Mouse (Mus musculus) yolk sac, embryonic 10.5 days (tissue): Measurements from ENCODE around the gene Rnf157.
A peak's percentile ranks its signal among the peaks of the same experiment; 100 is the strongest.
"Not testable (repeated sequence)": the region's sequence is repeated elsewhere in the genome, so short reads cannot be mapped to it uniquely, and the experiment has no call there.

Experiments used
- DNase-seq: peaks from one replicate; pipeline ENCODE4 v3.0.0-alpha.2; 2017; ENCODE audit warnings: low spot score

Gene Rnf157

DNA sequence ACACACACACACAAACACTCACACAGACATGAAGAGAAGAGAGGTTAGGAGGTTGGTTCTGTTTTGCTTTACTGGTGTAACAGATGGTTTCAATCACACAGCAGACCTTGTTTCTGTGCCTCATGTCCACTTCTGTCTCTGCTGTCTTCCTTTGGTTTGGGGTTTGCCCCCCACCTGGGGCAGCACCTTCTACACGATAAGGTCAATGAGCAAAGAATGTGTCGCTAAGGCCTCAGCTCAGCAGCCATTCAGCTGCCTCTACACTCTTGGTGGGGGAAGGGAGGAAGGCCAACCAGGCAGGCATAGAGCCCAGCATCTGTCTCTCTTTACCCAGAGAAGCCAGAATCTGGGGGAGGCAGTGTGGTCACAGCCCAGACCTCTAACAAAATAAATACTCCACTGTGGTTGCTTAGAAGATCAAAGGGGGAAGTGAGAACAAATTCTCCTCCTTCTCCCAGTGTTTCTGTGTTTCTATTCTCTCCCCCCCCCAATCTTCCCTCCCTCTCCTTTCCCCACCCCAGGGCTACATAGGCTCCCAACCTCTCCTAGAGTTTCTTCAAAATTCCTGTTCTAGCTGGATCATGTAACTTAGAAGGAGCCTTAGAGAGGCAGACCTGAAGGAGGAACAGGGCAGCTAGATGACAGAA is 5.5 kb upstream of the Rnf157 start:
- peak; percentile 17 for DNase-seq

DNA sequence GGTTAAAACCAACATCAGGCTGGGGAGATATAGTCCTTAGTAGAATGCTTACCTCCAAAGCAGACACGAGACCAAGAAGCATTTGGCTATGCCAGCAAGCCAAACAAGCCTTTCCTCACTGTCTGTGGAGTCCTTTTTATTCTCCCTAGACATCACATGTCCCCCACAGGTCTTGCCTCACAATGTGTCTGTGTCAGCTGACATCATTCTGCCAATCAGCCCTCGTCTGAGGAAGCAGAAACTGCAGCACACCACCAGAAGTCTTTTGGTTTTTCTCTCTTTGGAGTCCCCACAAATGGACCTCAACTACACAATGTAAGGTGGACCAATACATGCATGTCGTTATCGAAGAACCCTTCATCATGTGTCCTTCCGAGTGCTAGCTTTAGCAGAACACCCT is 4.2 kb upstream of the Rnf157 start:
- DNase-seq: no peak

- DNase-seq: no peak
Measured at GRCm38 (mm10) chr11:116416196-116416943, 3.5 kb upstream of the Rnf157 start.

DNA sequence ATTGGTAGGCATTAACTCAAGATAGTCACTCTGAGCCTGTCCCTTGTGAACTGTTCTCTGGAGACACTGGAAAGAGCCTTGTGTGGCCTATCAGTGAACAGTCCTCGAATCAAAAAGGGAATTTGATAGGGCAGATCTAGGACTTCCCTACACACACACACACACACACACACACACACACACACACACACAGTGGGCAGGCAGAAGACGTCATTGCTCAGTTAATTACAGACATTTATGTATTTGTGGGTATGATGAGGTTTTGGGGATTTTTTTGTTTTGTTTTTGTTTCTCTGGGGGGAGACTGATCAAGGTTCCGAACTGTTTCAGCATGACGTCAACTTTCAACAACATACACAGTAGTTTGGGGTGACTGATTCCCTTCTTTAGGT is 795 bp upstream of the Rnf157 start:
- DNase-seq: no peak

- DNase-seq: peak; percentile 19
Measured at GRCm38 (mm10) chr11:116412028-116412827, 604 bp downstream of the Rnf157 start.

DNA sequence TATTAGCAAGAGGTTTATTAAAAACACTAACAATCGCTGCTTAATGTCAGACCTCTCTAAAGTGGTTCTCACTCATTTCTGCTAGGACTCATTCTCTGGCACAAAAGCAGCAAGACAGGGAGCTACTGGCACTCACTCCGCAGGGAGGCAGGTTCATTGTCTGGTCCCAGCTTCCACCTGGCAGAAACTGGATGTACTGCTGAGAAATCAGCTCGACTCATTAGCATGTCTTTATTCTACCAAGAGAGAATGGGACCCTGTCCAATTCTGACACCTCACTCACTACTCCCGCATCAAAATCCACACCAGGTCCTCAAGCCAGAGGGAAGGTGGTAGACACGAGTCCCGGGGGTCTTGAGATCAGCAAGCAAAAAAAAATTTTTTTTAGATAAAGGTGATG is 1.2 kb downstream of the Rnf157 start:
- DNase-seq: no peak

DNA sequence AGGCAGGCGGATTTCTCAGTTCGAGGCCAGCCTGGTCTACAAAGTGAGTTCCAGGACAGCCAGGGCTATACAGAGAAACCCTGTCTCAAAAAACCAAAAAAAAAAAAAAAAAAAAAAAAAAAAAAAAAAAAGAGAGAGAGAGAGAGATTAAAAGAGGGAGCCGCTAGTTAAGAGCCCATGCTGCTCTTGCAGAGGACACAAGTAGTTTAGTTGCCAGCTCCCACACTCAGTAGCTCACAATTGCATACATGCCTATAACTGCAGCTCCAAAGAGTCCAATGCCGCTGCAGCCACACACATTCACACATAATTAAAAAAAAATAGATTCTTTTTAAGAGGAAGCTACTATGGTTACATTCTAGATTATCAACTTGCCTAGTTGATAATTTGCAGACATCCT is 2.4 kb downstream of the Rnf157 start:
- DNase-seq: not testable (repeated sequence)

DNA sequence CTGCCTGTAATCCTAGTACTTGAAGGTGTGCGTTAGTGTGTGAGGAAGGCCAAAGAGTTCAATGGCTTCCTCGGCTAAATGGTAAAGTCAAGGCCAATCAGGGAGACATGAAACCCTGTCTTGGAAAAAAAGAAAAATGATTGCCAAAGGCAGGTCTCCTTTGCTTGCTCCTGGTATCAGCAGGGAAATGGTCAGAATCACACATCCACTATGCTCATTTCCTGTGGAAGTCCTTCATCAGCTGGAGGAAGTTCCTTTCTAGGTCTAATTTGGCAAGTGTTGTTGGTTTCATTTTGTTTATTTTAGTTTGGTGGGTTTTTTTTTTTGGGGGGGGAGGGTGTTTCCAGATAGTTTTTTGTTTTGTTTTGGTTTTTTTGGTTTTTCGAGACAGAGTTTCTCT is 3.8 kb downstream of the Rnf157 start:
- no peak for DNase-seq

GRCm38 (mm10) chr11:116406231-116406728 is 6.6 kb downstream of the Rnf157 start:
- no peak for DNase-seq

- DNase-seq: no peak
Measured at GRCm38 (mm10) chr11:116405601-116406000, 7.2 kb downstream of the Rnf157 start.

DNA sequence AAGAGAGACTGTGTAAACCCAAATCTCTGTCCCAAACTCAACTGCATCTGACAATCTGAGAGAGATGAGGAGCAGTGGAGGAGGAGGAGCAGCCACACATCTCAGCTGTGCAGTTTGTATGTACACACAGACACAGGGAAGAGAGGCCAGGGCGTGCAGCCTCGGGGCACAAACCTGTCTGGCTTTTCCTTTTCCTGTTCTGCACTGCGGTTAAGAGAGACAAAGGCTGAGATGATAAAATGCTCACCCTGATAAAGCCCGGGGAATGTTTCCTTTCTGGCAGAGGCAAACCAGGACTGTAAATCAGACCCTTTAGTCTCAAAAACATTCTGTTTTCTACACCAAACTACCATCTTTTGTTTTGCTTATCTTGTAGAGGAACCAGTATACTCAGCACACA is 12.3 kb downstream of the Rnf157 start:
- no peak for DNase-seq

- DNase-seq: no peak
Measured at GRCm38 (mm10) chr11:116398348-116398677, 14.5 kb downstream of the Rnf157 start.

DNA sequence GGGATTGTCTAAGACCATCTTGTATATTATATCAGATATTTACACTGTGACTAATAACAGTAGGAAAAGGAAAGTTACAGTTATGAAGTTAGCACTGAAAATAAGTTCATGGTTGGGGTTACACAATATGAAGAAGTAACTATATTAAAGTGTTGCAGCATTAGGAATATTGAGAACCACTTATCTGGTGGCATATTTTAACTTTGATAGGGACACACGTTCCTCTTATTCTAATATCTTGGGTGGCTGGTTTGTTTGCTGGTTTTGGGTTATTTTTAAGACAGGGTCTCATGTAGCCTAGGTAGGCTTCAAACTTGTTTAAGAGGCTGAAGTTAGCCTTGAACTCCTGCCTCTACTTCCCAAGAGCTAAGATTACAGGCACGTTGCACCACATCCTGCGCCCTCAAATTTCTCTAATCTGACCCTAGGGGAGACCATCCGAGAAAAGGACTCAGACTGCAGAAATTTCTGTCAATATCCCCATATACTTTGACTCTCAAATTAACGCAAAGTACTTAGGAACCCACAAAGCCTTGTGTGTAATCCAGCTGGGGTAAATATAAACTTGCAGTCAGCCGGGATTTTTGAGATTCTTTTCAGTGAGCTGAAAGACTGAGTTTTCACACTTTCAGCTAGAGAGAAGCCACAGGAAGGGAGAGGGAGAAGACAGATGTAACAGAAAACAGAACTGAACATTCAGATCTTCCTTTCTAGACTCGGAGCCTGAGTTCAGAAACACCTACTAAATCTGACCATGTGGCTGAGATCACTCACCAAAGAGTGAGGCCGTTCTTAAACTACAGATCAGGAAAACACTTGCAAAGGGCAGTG is 15.1 kb downstream of the Rnf157 start:
- DNase-seq: no peak

GRCm38 (mm10) chr11:116396934-116397330 is 15.9 kb downstream of the Rnf157 start:
- no peak for DNase-seq

DNA sequence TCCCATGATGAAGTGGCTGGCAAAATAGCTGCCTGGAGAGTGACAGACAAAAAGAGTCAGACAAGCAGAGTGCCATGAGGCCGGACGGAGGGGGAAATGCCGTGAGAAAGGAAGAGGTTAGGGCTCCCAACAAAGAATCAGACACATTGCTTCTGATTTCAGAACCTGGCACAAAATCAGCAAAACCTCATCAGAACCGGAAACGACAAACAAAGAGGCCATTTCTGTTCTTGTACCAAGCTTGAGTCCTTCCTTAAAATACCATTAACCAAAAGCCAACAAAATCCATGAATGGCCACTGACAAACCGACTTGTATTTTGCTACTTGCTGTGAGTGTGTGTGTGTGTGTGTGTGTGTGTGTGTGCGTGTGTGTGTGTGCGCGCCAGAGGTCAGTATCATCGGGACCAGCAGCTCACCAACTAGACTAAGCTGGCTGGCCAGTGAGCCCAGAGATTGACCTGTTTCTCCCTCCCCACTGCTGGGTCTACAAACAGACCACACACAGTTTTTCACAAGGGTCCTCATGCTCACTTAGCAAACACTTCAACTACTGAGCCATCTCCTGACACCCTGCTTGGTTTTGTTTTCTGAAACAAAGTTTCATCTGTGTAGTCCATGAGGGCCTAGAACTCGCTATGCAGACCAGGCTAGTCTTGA is 16.4 kb downstream of the Rnf157 start:
- DNase-seq: no peak

GRCm38 (mm10) chr11:116394769-116395168 is 18.1 kb downstream of the Rnf157 start:
- no peak for DNase-seq

DNA sequence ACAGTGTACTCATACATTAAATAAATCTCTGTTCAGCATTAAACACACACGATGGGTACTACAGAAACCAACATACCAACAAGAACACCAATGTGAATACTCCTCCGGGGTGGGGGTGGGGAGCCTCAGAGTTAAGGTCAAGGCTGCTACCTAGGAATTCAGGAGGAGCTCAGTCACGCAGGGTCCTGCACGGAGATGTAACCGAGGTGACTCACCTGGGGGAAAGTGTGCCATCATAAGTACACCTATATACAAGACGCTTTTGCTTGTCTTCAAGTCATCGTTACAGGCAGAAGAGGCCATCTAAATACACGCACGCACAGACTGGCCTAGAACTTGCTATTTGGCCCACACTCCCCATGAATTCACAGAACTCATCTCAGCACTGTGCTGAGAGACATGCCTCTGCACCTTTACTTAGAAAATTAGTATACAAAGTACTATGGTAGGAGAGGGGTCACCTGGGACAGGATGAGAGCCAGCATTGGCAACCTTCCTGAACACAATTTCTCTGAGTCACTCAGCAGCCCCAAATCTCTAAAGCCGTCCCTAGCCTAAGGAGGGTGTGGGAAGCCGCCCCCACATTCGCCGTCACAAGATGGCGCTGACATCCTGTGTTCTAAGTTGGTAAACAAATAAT is 23.9 kb downstream of the Rnf157 start:
- DNase-seq: peak; percentile 29

DNA sequence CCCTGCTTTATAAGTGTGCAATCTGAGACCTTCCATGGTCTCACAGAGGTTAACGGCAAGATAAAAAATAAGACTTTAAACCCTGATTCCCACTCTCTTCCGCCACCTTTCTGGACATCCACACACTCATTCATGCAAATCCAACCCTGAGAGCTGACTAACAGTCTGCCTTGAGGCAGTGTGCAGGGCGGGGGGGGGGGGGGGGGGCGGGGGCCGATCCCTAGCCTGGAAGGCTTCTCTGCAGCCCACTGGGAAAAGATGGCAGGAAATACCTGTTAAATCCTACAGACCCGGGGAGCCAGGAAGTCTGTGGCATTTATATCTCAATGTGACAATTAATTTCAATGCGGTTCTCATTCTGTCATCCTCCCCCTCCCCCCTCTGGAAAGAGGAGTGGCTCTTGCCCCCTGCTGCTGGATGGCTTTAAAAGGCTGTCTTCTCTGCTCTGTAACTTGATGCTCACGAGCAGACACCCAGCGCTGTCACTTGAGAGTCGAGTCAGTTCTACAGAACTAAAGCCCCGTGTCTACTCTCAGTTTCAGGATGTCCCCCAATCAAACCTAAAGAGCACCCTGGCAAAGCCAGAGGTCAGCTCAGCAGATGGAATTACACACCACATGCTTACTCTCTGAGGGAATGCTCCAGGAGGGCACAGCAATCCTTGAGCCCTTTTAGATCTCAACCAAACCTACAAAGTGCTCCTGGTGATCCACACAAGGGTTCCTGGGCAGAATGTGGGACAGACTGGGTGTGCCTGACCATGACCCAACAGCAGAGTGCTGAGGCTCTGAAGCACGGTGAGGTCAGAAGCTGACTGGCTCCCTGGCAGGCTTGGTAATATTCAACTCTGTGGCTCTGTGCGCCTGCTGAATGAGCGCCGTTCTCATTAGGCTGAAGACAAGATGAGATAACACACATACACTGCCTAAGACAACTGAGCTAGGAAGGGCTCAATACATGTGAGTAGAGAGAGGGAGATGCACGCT is 25.5 kb downstream of the Rnf157 start:
- DNase-seq: peak; percentile 50

DNA sequence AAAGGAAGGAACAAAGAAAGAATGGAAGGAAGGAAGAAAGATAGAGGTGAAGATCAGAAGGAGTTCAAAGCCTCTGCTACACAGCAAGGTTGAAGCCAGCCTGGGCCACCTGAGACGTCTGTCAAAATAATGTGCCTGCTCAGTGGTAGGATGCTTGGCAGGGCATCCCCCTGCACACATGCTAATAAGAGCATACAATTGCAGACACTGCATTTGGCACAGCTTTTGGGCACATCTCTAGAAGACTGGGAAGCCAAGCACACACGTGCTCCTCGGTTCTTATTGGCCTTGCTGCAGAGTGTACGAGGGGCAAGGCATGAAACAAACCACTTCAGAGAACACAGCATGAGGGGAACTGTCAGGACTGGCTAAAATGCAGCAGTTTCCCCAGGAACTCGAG is 26.8 kb downstream of the Rnf157 start:
- DNase-seq: no peak

- DNase-seq: no peak
Measured at GRCm38 (mm10) chr11:116384171-116384570, 28.7 kb downstream of the Rnf157 start.
